Mouse (Mus musculus): ENCODE measurements at regions not wholly inside any gene's neighbourhood (a gene's known extent, or its start where the extent isn't known, plus 50 kb on each side); places are given as distances from the start of the nearest gene placed in this dataset.
"Not testable (repeated sequence)": the region's sequence is repeated elsewhere in the genome, so short reads cannot be mapped to it uniquely, and the experiment has no call there.

DNA sequence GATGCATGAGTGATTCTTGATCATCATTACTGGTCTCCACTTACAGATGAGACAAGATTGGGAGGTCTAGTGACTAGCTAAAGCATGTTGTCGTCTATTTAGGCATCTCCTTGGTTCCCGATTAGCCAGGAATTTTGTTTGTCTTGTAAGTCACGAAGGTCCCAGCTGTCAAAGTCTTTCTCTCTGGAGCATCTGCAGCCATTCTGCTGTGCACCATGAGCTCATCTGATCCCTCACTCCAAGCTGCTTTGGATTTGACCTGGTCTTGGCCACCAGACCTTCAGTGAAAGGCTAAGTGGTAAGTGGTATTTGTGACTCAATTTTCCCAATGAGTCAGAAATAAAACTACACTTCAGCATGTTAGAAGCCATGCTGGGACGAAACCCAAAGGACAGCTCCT, 53.3 kb upstream of the Creb5 start:
- in situ Hi-C loops (cut with MboI, MseI), result no loop called here

DNA sequence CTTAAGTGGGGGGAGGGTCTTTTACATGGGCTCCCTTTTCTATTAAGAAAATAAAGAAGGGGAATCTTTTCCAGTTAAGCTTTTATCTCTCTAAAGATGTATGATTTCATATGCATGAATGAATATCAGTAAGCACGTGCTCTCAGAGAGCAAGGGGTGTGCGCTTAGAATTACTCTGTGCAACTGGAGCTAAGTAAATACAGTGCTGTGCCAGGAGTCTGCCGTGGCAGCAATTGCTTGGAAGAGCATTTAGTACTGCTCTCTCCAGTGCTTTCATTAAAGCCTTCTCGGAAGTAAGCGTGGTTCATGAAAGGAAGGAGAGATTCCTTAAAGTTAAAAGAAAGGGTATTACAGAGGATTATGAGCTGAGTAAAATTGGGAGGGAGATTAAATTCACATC, 54.5 kb upstream of the Creb5 start:
- in situ Hi-C loops (cut with MboI, MseI), result no loop called here

DNA sequence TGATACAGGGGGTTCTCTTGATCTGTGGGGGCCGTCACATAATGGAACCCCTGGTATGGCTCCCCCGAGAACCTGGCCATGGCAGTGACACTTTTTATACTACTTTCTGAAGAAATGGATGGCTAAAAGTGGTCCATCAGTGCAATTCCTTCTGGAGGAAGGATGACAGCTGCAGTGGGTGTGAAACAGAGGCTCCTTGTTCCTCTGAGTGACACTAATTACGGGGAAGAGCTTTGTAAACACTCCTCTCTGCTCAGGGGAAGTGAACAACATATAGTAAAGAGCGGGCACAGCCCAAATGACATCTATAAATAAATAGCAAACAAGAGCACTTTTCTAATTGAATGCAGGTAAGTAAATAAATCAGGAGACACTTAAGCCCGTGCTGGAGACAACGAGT, 57.7 kb upstream of the Creb5 start:
- in situ Hi-C loops (cut with MboI, MseI), result no loop called here

DNA sequence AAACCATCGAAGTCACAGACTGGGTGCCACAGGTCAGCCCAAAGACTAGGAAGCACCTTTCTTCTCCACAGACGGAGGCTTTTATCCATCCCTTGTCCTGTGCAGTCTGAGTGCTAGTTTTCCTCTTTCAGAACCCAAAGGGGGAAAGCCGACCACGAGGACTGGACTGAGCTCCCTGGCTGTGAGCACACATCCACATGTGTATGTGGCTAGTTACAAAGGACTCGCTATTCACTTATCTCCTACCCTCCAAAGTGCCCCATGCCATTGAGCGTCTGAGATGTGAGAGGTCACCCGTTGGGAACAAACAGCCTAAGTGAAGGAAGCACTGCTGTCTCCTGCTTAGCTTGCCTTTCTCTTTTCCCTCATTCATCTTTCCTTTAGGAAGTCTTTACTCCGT, 65.0 kb upstream of the Creb5 start:
- in situ Hi-C loops (cut with MboI, MseI), result no loop called here

DNA sequence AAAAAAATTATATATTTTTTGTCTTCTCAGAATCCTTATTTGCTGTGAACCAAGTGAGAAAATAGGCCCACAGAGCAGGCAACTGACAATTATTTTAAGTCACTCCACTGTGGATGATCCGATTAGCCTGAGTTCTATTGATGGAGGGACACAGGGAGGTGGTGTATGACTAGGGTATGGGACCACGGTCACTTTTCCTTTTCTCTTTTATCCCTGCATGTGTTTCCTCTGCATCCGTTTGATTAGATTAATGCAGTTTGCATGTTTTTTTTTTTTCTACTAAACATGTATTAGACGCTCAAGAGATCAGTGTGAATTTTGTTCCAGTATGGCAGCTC, 65.4 kb upstream of the Creb5 start:
- in situ Hi-C loops (cut with MboI, MseI), result no loop called here

DNA sequence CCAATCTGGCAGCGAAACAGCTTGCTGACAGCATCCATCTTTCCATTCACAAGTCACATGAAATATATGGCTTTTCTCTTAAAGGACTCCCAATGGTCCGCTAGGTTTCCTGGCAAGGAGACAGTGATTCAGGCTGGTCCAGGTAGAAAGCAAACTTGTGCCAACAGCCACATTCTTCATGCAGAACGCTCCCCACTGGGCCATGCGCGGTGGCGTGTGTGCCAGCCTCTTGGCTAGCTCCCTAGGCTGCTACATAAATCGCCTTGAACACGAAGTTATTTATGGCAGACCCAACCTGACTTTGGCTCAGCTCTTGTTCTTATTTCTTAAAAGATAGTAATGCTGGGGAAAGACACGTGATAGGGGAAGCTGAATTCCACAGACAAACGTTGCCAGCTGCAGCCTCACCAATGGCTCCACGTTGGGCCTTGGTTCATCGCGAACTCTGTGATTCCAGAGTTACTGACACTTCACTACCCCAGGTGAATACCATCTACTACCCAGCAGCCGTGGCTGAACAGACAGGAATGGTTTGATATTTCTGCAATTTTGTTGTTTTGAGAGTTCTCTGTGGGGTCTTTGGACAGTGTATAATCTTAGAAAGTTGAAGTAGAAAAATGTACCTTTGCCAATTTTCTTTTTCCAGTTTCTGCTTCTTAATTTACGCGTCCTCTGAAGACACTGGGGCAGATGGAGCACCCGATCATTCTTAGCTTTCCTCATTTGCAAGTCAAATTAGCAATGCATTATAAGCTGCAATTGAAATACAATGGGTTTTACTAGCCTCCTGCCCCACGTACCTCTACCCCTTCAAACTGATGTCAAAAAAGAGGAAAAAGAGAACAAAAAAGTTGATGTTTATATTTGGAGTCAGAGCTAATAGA, 66.0 kb upstream of the Creb5 start:
- in situ Hi-C loops (cut with MboI, MseI), result no loop called here

DNA sequence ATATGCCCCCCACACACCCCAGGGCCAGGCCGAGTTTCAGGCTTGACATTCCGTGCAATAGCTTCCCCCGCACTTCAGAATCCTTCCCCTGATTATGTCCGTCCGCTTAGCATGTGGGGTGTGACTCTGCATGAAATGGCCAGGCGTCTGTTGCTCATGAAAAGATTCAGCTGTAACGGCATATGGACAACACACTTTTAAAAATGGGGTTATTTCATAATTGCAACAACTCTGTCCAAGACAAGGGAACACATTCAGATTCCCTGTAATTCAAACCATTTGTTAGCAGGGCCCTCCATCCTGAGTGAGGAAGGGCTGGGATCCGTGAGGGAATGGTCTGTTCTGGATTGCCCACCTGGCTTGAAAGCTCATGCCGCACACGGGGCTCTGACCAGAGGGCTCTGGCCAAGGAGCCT, 68.2 kb upstream of the Creb5 start:
- in situ Hi-C loops (cut with MboI, MseI), result no loop called here

DNA sequence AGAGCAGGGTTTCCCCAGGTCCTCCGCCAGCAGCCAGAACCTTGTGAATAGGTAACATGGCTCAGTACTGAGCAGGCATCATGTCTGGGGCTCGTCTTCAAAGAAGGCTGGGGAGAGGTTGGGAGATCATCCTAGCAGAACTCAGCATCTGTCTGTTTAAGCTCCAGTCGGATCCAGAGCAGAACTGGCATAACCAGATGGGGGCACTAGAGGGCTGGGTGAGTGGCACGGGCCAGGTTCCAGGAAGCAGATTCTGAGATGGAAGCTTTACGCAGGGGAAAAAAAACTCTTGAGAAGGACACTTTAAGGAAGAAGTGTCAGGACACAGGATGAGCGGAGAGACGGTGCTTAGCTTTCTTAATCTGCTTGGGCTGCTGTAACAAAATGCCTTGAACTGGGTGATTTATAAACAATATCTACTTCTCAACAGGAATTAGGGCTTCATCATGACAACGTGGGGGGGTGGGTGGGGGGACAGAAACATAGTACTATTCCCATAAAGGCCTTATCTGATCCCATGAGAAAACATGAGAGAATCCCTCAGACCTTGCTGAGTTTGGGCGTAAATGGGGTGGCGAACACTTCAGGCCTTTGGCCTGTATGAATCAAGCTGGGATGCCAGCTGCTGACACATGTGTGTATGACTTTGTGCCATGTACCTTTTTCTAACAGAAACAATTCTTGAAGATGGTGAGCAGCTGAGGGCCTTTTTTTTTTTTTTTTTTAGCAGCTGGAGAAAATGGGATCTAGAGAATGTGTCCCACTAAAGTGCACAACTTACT, 69.6 kb upstream of the Creb5 start:
- in situ Hi-C loops (cut with MboI, MseI), result no loop called here

DNA sequence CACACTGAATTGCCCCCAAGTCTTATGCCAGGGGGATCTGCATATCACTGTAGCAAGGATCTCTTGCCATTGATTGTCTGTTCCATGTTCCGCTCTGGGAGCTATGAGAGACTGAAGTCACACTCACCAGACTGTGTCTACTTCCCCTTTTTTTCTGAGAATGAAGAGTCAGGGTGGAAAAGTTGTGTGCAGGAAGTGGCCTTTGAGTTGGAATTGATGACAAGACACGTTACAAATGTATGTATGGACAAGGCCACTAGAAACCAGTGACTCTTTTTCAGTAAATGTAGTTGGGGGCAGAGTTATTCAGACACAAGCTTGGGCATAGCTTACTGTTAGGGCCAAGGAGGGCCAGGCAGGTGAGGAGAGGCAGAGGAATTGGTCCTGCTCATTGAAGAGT, 70.4 kb upstream of the Creb5 start:
- in situ Hi-C loops (cut with MboI, MseI), result no loop called here

DNA sequence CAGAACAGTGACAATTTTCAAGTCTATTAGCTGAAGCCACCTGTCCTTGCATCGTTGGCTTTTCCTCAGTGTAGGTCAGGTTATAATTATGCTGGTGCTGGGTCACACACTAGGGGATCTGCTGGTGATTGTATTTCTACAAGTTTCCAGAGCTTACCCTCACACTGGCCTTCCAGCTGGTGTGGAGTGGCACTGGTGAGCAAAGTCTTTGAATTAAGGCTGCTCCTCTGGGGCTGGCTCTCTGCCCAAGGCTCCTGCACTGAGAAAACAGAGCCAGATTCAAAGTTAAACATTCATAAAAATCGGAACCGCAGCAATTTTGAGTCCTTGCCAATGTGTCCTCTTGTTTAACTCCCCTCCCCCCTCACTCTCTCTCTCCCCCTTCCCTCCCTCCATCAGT, 75.7 kb upstream of the Creb5 start:
- in situ Hi-C loops (cut with MboI, MseI), result no loop called here

DNA sequence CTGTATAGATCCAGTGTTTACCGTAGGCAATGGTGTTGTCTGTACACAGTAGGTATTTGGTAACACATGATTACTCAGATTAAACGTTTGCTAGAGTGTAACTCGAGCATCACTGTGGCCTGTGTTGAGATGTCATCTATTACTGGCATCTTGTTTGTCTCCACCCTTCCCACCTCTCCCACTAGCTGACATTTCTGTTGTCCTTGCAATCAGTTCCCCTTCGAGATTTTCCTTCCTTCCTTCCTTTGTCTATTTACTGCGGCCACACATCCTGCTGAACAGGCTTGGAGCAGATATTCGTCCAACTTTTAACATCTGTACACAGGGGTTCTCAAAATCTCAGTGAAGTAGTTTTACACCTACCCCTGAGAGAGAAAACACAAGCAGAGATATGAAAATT, 77.7 kb upstream of the Creb5 start:
- in situ Hi-C loops (cut with MboI, MseI), result no loop called here

DNA sequence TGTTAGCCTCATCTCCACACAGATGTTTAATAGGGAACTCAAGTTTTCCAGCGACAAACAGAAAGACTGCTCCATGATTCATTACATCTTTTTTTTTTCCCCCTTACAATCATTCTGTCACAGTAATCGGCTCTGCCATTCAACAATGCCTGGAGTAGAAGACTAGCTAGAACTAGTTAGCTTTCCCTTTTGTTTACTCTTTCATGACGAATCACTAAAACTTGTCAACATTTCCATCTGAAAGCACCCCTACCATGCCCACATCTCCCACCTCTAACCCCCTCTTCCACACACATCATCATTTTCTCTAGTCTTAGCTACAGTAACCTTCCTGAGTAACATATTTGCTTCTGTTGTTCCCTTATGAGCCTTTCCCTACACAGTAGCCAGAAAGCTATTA, 78.6 kb upstream of the Creb5 start:
- in situ Hi-C loops (cut with MboI, MseI), result no loop called here

DNA sequence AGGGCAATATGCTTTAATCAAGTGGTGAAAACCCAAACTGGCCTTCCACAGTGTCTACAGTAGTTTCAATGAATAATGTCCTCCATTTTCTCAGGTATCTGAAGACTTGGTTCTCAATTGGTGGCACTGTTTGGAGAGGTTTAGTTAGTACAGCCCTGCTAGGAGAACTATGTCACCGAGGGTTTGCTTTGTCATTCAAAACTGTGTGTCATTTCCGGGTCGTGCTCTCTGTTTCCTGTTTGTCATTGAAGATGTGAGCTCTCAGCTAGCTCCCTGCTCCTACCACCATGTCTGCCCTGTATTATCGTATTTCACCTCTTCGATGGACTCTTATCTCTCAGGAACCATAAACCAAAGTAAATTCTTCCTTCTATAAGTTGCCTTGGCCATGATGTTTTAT, 79.3 kb upstream of the Creb5 start:
- in situ Hi-C loops (cut with MboI, MseI), result no loop called here

DNA sequence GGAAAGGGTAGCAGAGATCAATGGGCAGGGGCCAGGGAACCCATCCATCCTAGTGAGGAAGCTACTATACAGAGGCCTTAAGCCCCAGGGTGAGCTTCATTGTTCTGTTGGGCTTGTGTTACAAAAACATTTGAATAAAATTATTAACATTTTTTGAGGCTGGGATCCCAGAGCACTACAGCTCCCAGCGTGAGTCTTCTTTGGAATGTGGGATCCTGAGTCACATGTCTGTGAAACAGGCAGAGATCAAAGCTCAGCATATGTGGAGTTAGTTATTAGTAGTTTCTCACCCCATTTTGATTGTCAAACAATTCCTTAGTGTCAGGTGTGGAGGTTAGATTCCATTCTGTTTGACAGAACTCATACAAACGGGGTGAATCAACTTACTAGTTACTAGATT, 79.7 kb upstream of the Creb5 start:
- in situ Hi-C loops (cut with MboI, MseI), result no loop called here

DNA sequence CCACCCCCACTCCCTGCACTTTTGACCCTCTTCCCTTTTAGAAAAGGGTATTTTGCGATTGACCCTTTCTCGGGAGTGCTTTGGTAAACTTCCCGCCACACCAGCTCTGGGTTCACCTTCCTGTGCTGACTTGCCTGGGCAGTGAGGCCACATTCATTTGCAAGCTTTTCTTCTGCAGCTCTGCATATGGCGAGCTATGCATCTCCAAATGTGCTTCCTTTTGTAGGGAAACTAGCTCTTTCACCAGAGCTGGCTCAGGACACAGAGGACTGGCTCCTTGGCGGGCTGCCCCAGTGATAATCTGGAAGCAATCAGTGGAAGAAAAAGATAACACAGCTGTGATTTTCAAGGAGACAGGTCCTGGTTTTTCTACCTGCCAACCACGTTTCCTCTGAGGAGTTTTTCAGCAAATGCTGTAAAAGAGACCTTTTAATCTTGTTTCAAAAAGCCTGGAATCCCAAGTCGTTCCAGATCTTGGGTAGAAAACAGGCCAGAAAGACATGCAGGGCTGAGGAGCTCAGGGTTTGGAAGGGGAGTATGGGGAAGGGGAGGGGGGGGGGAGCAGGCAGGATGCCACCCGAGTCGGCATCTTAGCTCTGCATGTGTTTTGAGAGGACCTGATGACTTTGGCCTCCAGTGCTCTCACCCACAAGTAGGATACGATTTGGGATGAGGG, 85.7 kb upstream of the Creb5 start:
- in situ Hi-C loops (cut with MboI, MseI), result no loop called here

DNA sequence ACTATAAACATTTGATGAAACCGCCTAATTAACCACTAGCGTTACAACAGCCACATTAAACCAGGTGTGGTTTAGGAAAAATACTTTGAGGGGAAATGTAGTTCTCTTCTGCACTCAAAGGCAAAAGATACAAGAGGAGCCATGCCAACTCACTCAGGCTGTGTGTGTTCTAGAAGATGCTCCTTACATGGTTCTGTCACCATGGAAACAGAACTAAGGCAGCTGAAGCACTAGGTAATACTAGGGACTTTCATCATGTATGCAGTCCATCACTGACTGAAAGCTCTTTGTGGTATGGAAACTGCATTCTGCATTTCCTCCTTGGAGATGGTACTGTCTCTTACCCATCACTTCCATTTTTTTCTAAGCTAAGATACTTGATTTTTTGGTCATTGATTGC, 87.6 kb upstream of the Creb5 start:
- in situ Hi-C loops (cut with MboI, MseI), result no loop called here

DNA sequence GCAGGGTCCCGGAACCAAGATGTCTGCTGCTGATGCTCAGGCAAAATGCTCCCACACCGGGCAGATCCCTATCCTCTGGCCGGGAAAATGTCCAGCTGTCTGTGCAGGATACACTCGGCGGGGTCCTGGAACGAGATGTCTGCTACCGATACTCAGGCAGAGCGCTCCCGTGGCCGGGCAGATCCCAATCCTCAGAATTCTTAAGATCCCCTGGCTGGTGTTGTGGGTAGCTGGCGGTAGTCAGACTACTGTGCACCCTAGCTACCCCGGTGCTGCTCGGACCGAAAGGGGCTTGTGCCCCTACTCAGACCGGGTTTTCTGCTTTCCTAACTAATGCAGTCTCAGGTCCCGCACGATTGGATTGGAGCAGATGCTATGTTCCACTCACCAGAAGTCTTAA, 104.9 kb upstream of the Creb5 start:
- in situ Hi-C loops (cut with MboI, MseI), result not testable (repeated sequence)

DNA sequence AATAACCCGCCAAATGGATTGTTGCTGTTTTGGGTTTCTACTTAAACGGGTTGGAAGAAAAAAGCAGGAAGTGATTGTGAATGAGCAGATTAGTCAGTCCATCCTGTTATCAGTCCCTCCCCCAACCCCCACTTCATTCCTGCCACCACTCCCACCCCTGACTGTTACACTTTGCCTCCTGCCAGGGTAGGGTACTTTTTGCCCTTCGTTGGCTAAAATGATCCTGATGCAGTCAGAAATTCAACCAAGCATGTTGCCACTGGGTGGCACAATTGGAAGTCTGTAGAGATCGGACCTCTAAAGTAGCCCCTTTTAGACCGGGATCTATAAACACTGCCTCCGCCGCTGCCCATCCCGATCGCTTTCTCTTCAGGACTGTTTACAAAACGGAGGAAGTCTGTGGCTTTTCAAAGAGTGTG, 96.0 kb upstream of the Jazf1 start:
- in situ Hi-C loops (cut with MboI, MseI), result no loop called here

DNA sequence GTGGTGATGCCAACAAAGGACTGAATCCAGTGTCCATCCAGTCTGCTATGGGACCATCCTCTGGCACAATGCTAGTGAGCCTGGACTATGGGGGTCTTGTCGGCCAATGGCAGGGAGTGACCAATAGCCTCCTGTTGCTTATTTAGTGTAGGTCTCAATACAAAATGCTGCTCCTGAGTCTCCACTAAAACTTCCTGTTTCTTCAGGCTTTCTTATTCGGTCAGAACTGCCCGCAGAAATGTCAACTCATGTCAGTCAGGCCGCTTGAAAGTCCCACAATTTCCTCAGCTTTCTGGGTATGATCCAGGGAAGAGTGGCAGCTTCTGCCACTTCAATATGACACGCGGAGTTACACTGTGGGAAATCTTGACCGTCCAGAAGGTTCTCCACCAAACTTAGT, 94.7 kb upstream of the Jazf1 start:
- in situ Hi-C loops (cut with MboI, MseI), result no loop called here

DNA sequence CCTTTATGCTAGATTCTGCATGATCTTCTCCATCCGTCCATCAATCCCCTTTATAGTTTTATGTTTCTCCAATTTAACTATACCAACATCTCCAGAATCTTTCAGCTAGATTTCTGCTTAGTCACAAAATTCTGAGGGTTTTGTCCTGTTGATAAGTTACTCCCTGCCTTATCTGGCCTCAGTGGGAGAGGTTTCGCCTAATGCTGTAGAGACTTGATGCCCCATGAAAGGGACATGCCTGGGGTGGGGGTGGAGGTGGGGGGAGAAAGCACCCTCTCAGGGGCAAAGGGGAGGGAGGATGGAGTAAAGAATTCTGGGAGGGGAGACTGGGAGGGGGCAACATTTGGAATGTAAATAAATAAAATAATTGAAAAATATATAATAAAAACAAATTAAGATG, 93.2 kb upstream of the Jazf1 start:
- in situ Hi-C loops (cut with MboI, MseI), result no loop called here

DNA sequence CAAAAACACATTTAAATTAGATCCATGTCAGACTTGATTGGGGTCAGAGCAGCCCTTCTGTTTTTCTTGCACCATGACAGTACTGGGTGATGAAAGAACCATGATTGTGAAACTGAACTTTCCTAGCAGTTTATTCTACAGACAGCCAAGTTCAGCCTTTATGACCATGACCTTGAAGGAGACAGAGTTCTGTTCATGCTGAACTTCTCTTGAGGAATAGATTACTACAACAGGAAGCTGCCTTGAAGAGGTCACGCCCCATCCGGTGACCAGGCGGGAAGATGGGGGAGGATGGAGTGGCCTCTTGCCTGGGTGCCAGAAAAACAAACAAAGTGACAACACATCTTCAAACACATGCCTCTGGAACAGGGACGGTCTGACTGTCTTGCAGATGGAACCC, 86.2 kb upstream of the Jazf1 start:
- in situ Hi-C loops (cut with MboI, MseI), result no loop called here

DNA sequence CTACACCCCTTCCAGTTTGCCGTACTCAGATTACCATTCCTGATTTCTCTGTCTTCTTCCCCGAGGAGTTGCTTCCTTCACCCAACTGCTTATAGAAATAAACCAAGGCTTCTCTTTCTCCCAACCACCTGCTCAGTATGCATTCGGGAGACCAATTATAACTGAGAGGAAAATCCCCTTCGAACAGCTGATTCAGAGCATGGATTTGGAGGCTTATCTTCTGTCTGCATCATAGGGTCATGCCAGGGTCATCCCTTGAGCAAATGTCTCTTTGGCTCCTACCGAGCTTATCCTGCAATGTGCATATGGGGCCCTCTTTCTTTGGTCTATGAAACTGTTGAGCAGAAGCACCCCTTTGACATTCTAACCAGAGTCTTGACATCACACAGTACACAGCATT, 79.0 kb upstream of the Jazf1 start:
- in situ Hi-C loops (cut with MboI, MseI), result no loop called here
